Mouse (Mus musculus): Measurements from ENCODE around the gene 1700001C19Rik.

1700001C19Rik gene

DNA sequence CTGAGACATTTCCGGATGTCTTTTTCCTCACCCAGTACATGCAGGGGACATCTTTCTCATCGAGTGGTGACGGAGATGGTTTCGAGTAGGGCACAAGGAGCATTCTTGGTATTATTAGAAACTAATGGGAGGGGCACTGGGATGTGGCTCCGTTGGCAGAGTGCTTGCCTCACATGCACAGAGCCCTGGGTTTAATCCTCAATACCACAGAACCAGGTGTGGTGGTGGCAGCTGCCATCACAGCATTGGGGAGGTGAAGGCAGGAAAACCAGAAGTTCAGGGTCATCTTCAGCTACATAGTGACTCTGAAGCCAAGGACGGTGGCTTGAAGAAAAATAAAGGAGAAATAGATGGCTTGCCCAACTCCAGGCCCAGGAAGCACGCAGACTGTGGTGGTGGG lies 25.0 kb upstream of the 1700001C19Rik start:
- no peak for DNase-seq (ENCODE audit: low spot score in 2 of 2)

DNA sequence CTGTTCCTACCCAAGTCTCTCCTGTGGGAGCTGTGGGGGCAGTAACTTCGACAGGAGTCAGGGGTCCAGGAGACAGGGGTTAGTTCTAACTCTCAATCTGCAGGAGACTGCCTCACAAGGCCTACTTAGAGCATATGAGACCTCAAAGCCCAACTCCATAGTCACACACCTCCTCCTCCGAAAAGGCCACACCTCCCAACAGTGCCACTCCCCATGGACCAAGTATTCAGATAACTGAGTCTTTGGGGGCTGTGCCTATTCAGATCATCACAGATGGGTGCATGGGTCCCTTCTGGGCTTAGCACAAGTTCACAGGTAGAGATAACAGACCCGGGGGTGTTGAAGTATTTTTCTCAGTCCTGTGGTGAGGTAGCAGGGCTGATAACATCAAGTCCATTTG lies 24.5 kb upstream of the 1700001C19Rik start:
- no peak for DNase-seq (ENCODE audit: low spot score in 2 of 2)

DNA sequence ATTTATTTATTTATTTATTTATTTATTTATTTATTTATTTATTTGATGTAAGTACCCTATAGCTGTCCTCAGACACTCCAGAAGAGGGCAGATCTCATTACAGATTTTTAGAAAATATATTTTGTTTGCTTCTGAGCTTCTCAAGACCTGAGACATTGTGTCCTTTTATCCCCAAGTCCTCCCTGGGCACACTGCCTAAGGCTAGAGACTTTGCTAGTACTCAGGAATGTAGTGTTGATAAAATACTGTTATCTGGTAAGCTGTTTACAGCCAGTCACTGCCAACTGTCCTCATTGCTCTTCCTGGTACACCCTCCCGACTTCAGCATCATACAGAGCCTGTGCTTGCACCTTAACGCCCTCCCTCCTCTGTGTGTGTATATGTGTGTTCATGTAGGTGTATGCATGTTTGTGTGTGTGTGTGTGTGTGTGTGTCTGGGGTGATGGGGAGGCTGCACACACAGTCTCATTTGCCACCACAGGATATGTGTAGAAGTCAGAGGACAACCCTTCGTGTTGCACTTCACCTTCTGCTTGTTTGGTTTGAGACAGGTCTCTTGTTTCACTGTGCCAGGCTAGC lies 22.3 kb upstream of the 1700001C19Rik start:
- no peak for DNase-seq (ENCODE audit: low spot score in 2 of 2)

DNA sequence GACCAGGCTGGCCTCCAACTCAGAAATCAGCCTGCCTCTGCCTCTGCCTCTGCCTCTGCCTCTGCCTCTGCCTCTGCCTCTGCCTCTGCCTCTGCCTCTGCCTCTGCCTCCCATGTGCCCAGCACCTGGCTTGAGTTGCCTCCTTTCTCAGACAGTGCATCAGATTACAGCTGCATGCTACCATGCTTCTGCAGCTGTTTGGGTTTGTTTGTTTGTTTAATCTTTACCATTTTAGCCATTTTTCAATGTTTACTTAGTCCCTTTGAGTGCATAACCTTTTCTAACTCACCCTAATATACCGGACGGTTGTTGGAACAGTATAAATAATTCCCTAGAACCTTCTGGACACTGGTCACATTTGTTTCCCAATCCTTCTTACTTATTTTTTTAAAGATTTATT lies 21.8 kb upstream of the 1700001C19Rik start:
- DNase-seq (ENCODE audit: low spot score in 2 of 2) = no peak

DNA sequence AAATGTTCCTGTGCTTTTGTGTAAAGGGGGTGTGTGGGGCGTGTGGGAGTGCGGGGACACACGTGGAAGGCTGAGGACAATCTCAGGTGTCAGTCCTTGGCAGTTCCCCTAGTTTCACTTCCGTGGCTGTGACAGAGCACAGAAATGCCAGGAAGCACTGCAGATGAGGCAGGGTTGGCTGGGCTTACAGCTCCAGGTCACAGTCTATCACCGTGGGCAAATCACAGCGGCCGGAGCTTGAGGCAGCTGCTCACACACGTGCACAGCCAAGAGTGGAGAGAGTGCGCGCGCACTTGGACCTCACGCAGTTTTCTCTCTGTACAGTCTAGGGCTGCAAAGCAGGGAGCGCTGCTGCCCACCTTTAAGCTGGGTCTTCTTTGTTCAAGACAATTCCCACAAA lies 21.1 kb upstream of the 1700001C19Rik start:
- DNase-seq (ENCODE audit: low spot score in 2 of 2) = no peak

DNA sequence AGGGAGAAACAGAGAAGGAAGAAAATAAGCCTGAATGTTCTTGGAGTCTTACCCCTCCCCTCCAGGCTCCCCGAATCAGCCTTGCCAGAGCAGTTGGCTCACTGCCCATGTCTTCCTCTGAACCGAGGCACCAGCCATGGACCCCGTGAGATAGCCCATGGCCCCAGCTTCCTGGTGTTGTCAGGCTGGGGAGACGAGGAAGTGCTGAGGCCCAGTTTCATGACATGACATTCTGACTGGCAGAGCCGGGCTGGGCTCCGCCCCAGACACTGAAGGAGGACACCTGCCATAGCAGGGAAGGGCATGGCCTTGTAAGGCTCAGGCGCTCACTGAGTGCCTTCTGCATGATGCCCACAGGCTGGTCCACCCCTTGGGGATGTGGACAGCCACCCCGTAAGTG lies 17.5 kb upstream of the 1700001C19Rik start:
- DNase-seq (ENCODE audit: low spot score in 2 of 2) = no peak

DNA sequence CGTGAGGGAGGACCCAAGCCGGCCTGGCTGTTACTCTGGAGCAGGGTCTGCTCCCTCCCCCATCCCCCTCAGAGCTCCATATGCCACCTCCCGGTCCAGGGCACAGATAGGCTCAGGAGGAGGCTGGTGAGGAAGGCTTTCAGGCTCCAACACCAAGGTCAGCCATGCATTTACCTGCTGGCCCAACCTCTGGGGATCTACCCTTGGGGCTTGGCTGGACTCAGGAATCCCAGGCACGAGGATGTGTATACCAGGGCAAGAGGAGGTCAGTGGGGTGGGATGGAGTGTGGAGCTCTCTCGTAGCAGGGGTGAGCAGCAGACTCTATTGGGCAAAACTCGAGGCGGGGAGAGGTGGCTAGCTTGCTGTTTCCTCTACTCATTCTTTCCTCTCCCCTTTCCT lies 15.7 kb upstream of the 1700001C19Rik start:
- no peak for DNase-seq (ENCODE audit: low spot score in 2 of 2)

DNA sequence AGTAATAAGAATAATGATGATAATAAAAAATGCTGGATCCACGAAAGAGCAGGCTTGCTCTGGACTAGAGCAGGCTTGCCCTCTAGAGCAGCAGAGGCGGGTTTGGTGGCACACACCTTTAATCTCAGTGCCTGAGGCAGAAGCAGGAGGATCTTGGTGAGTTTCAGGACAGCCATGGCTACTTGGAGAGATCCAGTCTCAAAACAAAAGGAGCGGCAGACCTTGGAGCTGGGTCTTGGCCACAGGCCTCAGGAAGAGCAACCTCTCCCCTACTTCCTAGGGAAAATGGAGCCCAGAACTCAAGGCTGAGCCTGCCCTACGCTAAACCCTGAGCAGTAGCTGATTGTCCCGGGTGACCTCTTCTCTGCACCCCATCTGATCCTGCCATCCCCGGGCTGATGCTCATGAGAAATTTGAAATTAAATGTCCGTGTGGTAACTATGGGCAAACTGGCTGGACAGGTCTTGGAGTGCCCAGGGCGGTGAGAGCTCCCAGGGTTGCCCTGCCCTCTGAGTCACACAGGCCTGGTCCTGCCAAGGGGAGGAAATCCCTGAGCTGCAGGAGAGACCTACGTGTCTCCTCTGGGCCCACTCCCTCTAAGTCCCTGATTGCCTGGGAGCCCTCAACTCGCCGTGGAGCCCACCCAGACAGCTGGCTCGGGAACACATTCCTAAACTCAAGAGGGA lies 13.8 kb upstream of the 1700001C19Rik start:
- DNase-seq (ENCODE audit: low spot score in 2 of 2) = no peak

DNA sequence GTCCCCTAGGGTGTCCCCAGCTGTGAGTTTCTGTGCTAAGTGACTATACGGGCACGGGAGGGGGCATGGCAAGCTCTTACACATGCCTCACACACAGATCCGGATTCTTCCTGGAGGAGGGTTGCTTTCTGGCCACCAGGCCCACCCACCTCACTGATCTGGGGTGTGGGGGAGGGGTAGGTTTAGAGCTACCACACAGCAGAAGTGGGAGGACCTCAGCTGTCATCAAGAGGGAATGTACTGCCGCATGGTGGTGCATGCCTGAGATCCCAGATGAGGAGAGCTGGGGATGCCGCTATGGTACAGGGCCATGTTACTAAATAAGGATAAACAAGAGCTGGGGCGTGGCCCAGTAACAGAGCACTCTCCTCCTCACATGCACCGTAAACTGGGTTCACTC lies 13.1 kb upstream of the 1700001C19Rik start:
- no peak for DNase-seq (ENCODE audit: low spot score in 2 of 2)

DNA sequence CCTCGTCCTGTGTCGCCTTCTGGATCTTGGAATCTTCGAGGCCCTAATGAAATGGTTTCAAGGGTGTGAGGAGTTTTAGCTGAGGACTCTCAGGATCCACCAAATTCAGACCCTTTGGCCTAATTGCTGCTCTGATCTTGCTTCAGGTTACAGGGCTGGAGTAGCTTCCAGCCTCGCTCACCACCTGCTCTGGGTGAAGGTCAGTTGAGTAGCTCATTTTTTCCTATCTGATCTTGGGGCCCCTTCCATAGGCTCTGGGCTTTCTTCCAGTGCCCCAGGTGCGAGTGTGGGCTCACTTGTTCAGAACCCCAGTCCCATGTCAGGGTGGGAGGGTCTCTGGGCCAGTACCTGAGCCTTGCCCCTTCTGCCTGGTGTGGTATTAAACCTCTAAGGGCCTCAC lies 12.3 kb upstream of the 1700001C19Rik start:
- DNase-seq (ENCODE audit: low spot score in 2 of 2) = no peak

DNA sequence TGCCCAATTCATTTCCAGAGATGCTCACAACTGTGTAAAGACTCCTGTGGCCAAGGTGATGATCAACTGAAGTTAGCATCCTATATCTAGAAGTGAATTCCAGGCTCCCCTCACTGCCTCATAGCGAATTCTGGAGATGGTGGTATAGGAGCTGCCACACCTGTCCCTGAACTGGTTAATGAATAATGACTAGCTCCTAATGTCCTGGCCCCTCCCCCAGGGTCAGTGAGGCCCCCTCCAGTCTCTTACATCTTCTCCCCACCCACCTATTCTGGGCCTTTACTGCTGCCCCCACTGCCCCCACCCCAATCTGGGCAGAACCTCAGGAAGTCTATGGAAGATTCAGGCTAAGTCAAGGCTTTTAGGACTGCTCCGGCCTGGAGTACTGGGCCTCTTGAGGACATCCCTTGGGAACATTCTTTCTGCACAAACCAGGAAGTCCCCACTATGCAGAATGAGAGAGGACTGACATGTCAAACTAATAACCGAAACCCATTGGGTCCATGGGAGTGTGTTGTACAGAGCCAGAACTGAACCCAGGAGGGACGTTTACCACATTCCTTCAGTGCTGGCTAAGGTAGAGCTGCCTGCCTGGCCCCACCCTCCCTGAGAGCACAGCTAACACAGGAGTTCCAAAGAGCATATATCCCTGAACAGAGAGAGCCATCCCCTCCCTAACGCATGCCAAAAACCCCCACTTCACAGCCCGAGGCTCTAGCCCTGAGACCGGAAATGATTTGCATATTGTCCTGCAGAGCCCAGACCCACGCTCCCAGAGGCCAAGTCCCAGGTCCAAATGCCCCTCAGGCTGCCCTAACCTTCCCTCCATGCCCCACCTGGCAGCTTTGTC lies 11.6 kb upstream of the 1700001C19Rik start:
- DNase-seq (ENCODE audit: low spot score in 2 of 2) = no peak

DNA sequence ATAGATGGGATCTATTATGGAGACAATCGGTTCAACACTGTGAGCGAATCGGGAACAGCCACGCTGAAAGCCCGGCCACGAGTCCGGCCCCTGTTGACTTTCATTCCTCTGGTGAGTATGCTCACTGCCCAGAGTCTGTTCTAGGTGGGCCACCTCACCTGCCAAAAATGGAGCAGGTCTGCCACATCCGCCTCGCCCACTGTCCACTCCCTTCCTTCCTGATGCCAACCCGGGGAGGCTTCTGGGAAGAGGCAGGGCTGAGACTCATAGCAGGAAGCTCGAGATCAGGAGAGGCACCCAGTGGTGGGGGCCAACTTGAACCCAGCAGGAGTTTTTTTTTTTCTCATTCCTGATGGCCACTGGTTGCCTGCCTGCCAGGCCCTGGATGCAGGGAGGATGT lies 9.4 kb upstream of the 1700001C19Rik start:
- no peak for DNase-seq (ENCODE audit: low spot score in 2 of 2)

DNA sequence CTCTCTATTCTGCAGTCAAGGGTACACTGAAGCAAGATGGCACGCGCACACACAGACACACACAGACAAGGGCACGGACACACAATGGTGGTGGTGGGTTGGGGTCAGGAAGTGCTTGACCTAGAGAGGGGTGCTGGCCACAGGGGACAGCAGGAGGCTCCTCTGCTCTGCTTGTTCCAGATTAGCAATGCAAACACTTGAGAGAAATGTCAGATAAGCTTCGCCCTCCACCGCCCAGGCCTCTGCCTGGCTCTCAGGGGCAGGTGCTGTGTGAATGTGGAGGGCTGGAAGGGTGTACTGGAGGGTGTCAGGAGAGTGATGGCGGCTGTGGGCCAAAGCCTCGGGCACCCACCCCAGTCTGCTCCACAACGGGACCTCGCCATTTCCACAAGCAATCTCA lies 8.8 kb upstream of the 1700001C19Rik start:
- DNase-seq (ENCODE audit: low spot score in 2 of 2) = no peak

DNA sequence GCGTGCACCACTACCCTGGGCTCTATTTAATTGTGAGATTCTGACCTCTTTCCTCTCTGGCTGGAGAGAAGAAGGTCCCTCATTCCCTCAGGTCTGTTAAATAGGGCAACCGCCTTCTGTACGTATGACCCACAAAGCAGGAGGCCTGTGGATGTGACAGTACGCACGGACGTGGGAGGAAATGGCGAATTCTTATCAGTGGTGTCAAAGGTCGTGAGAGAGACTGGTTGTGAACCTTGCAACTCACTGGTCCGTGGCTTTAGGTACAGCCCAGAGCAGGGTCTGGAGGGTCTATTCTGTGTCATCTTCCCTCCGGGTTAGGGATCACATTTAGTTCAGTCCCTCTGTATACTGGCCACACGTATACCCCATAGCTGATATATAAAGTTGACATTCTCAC lies 8.3 kb upstream of the 1700001C19Rik start:
- no peak for DNase-seq (ENCODE audit: low spot score in 2 of 2)

DNA sequence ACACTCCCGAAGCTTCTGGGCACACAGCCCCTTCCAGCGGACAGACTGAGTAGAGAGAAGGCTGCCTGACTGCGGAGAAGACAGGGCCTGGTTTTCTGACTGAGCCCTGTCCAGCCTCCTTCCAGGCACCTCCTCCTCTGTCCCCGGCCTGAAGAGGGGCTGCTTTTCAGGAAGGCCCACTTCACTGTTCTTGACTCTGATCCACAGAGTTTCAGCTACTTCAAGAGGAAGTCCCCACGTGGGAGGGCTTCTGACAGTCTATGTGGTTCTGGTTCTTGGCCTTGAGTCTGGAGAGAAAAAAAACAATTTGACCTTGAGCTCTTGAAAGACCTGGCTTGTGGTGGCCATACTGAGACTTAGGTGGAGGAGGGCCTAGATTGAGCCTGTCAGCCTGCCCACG lies 6.9 kb upstream of the 1700001C19Rik start:
- DNase-seq (ENCODE audit: low spot score in 2 of 2) = no peak

DNA sequence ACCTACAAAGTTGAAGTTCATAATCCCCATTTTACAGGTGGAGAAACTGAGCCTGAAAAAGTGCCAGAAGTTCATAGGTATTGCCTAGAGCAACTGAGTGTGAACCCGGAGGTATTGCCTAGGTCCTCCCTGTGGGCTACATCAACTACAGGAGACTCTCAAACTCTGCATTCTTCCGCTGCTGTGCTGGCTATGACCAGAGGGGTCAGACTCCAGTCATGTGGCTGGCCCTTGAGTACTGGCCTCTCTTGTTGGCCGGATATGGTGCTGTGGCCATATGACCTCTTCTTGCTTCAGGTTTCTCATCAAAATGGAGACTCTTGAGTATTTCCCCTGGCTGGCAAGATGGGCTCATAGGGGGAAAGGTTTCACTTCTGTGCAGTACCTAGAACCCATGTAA lies 5.1 kb upstream of the 1700001C19Rik start:
- DNase-seq (ENCODE audit: low spot score in 2 of 2) = no peak

DNA sequence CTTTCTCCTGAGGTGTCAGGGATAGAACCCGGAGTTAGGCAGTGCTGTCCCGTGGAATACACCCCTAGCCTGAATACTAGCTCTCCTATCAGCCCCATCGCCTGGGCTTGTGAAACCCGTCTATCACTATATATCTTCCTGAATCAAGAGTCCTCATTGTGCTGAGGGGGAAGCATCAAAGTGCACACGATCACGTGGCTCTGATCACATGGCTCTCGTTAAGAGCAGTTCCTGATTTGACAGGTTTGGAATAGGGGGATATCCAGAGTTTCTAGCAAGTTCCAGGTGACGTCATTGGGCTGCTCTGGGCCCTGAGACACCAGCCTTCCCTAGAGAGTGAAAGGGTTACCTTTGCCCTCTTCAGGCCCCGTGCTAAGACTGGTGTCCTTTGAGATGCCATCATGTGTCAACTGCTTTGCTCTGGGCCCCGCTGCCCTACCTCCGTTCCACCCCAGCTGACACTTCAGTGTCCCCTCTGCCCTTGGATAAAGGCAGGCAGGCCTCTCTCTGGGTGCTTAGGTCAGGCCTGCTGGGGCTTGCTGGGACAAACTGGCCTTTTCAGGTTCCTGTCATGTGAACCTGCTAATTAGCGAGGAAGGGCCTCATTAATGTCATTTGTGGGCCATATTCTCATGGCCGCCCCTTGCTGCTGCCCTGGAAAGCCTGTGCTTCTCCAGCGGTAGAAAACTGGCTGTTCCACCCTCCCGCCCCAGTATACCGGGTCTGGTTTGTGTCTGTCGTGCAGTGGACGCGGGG lies 4.3 kb upstream of the 1700001C19Rik start:
- DNase-seq (ENCODE audit: low spot score in 2 of 2) = no peak

DNA sequence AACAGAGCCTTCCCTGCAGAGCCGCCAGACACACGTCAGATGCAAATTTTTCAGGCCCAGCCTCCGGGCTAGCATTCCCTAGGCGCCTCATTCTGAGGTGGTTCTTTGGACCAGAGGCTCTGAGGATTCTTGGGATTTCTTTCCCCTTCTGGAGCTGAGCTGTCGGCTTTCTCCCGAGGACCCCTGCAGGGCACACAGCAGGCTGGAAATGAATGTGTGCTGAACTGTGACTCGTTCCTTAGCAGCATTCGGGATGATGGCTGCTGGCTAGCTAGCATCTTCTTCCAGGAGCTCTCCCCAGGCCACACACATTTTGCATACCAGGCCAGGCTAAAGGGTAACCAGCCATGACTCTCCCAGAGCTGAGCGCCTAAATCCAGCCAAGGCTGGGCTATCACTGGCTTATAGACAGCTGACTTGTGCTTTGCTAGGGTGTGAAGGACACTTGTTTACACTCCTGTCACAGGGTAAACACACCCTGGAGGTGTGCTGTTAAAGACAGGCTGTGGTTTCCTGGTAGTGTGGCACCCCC lies 3.2 kb upstream of the 1700001C19Rik start:
- DNase-seq (ENCODE audit: low spot score in 2 of 2) = peak in 1 of 2 experiments; percentile 18

DNA sequence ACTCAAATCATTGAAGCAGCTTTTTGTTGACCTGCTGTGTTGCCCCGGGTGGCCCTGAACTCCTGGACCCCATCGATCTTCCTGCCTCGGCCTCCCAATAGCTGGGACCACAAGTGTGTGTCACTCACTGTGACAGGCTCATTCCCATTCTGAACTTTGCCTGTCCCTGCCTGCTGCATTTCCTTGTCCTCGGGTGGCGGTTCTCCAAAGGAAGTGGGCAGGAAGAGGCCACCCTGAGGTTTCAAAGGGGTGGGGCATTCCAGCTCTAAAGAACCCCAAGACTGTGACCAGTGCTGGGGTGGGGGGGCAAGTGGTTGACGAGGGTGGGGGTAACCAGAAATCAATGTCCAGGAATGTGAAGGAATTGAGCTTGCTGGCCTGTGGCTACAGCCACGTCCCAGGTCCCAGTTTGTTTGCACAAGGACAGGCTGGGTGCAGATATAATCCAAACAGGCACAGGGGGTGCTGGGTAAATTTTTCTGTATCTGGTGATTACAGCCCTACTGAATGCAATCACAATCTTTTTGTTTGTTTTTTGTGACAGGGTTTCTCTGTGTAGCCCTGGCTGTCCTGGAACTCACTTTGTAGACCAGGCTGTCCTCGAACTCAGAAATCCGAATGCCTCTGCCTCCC lies 2.3 kb upstream of the 1700001C19Rik start:
- no peak for DNase-seq (ENCODE audit: low spot score in 2 of 2)

DNA sequence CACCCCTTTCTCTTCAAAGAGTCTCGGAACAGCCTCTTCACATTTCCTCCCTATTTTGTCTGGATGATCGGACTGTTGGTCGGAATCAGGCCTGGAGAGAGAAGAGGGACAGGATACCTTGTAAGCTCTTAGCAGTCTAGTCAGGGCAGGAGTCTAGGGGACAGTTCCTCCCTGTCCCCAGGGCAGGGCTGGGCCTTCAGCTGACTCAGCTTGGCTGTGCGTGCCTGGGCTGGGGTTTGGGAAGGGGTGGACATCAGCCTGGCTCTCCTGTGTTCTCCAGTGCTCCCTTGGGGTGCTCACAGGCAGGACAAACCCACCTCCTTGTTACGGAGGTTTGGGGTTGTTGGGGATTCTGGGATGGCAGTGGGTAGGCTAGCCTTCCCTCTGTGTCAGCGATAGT lies 1.4 kb upstream of the 1700001C19Rik start:
- DNase-seq (ENCODE audit: low spot score in 2 of 2) = no peak

DNA sequence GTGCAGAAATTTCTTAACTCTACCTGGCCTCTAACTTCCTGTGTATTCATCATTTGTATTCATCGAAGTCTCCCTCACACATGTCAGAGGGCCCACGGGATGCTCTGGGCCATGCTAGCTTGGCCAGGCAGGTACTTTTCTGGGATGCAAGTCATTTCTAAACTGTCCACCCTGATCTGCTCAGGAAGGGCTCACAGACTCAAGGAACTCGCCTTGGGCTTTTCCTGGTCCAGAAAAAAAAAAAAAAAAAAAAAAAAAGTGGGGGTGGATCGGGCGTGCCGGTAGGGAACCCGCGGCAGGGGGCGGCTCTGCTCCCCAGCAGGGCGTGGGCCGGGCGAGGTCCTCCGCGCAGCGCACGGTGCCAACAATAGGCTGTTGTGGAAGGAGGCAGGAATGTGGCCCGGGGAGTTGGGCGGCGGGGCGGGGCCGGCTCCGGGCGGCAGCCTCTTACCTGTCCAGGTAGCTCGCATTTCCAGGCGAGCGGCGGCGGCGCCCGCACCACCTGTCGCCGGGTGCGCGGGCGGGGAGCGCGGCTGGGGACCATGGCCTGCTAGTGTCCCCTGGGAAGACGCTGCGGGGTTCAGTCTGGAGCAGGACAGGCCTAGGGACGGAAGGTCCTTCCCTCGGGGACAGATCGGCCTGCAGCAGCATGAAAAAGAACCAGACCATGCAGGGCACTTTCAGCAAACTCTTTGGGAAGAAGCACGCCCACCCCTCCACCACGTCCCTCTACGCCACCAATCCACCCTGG lies 845 bp downstream of the 1700001C19Rik start, which contains the start of gene AI661453:
TSS of gene AI661453 (plus strand) at position 460 of the 751 bp plus-strand sequence.
- no peak for DNase-seq (ENCODE audit: low spot score in 2 of 2)
